Comparison of ENCODE assay signal across 21 mouse cellular contexts in genomic region chr7:144391727-144392126, GRCm38 (mm10).
"Had no signal": no experiment of that assay in that cellular context is flagged by ENCODE, and none has a peak within 500 bp of the region (broad histone marks: within the 10 kb centered on the region; RNA-seq: fewer than 3 reads in every experiment).

No protein-coding gene starts in this region.

- H3K4me3 ChIP-seq: heart, embryonic 10.5 days; heart, embryonic 12.5 days; hindbrain, embryonic 10.5 days; hindbrain, embryonic 12.5 days; limb, embryonic 13.5 days; limb, embryonic 15.5 days; liver, embryonic 12.5 days had no signal

- ATAC-seq: hindbrain, embryonic 16.5 days; liver, embryonic 12.5 days had no signal

- H3K27me3 ChIP-seq: hindbrain, embryonic 12.5 days; limb, embryonic 13.5 days; limb, embryonic 15.5 days; liver, embryonic 12.5 days had no signal

- H3K4me2 ChIP-seq: heart, embryonic 12.5 days; hindbrain, embryonic 12.5 days; hindbrain, embryonic 14.5 days; limb, embryonic 13.5 days; limb, embryonic 15.5 days; liver, embryonic 12.5 days had no signal

- H3K4me1 ChIP-seq: heart, embryonic 10.5 days; heart, embryonic 12.5 days; hindbrain, embryonic 12.5 days; limb, embryonic 13.5 days; limb, embryonic 15.5 days; liver, embryonic 12.5 days had no signal

- H3K9ac ChIP-seq: heart, embryonic 12.5 days; hindbrain, embryonic 12.5 days; hindbrain, embryonic 14.5 days; limb, embryonic 13.5 days; limb, embryonic 15.5 days; liver, embryonic 12.5 days; liver, embryonic 14.5 days had no signal

- DNase-seq: gastrocnemius, postnatal 14 days; heart, adult 18-20 months; heart, postnatal 10 days; heart, postnatal 4 days; kidney, adult 18-20 months; kidney, adult 8-10 months; kidney, postnatal 10 days; kidney, postnatal 36 days; layer of hippocampus, adult 9-11 months; layer of hippocampus, postnatal 36 days; left cerebral cortex, postnatal 4 days had no signal

- H3K36me3 ChIP-seq: heart, embryonic 10.5 days; heart, embryonic 12.5 days; hindbrain, embryonic 10.5 days; hindbrain, embryonic 12.5 days; limb, embryonic 13.5 days; limb, embryonic 15.5 days; liver, embryonic 12.5 days had no signal

- H3K27ac ChIP-seq: heart, embryonic 10.5 days; hindbrain, embryonic 10.5 days; hindbrain, embryonic 12.5 days; hindbrain, embryonic 14.5 days; limb, embryonic 13.5 days; limb, embryonic 15.5 days; liver, embryonic 12.5 days; liver, embryonic 14.5 days had no signal

- H3K9me3 ChIP-seq: heart, embryonic 10.5 days; heart, embryonic 12.5 days; hindbrain, embryonic 12.5 days; limb, embryonic 13.5 days; limb, embryonic 15.5 days; liver, embryonic 12.5 days had no signal
